Mouse (Mus musculus) hindbrain, embryonic 14.5 days (tissue): ENCODE results near the gene Lad1. TPM values are rescaled to one million over a fixed set of nuclear protein-coding genes. Genes with fewer than 3 reads are reported as not detected.

ENCODE experiments used
- ATAC-seq: fragments of 200-750 bp; cut with Nextera tagmentation; 2 replicates; pipeline ENCODE4 v1.8.0; 2017; ENCODE audit warnings: moderate number of reproducible peaks, mild to moderate bottlenecking, moderate TSS enrichment, moderate library complexity; ENCODE audit not compliant: low FRiP score
- DNase-seq: peaks from one replicate; pipeline ENCODE4 v3.0.0-alpha.2; 2015; ENCODE audit warnings: low spot score
- H3K27ac ChIP-seq: fragments of 300-500 bp; sonication (generic); 2 replicates; pipeline ENCODE4 v1.5.1; 2014; ENCODE audit warnings: mild to moderate bottlenecking, moderate library complexity
- H3K27me3 ChIP-seq: fragments of 300-500 bp; sonication (generic); 2 replicates; pipeline ENCODE4 v1.6.1; 2014; ENCODE audit warnings: mild to moderate bottlenecking, low read length, mixed read lengths; ENCODE audit not compliant: control insufficient read depth, insufficient read depth
- H3K36me3 ChIP-seq: fragments of 300-500 bp; sonication (generic); replicated peaks from 2 replicates; pipeline ENCODE4 v1.6.1; 2014; ENCODE audit not compliant: control insufficient read depth, insufficient read depth
- H3K4me1 ChIP-seq: fragments of 300-500 bp; sonication (generic); replicated peaks from 2 replicates; pipeline ENCODE4 v1.6.1; 2014; ENCODE audit warnings: antibody characterized with exemption, low read length, mixed read lengths; ENCODE audit not compliant: control insufficient read depth, insufficient read depth
- H3K4me2 ChIP-seq: fragments of 300-500 bp; sonication (generic); replicated peaks from 2 replicates; pipeline ENCODE4 v1.6.1; 2014; ENCODE audit warnings: mild to moderate bottlenecking, moderate library complexity
- H3K4me3 ChIP-seq: fragments of 300-500 bp; sonication (generic); replicated peaks from 2 replicates; pipeline ENCODE4 v1.5.1; 2014; ENCODE audit warnings: mild to moderate bottlenecking, low read length
- H3K9ac ChIP-seq: fragments of 300-500 bp; sonication (generic); 2 replicates; pipeline ENCODE4 v1.6.1; 2014
- H3K9me3 ChIP-seq: fragments of 300-500 bp; sonication (generic); 2 replicates; pipeline ENCODE4 v1.6.1; 2016; ENCODE audit warnings: low read length; ENCODE audit not compliant: control insufficient read depth
- WGBS: fragments of 180-500 bp; shearing (Covaris S2); extraction: QIAGEN DNeasy Blood & Tissue Kit; methylation state at CpG from one replicate; pipeline ENCODE4 v1.1.7; 2014; 5-methylcytosine and 5-hydroxymethylcytosine counted together
- polyA plus RNA-seq: library from polyadenylated mRNA; unstranded; fragments of >200 nt; fragmentation: Nextera tagmentation; extraction: Ambion mirVana; gene quantifications from 2 replicates; pipeline ENCODE4 v1.2.1, GENCODE M21; 2014

Gene Lad1
- polyA plus RNA-seq, 1 experiment from 2014 or later, result 0.23 TPM

DNA sequence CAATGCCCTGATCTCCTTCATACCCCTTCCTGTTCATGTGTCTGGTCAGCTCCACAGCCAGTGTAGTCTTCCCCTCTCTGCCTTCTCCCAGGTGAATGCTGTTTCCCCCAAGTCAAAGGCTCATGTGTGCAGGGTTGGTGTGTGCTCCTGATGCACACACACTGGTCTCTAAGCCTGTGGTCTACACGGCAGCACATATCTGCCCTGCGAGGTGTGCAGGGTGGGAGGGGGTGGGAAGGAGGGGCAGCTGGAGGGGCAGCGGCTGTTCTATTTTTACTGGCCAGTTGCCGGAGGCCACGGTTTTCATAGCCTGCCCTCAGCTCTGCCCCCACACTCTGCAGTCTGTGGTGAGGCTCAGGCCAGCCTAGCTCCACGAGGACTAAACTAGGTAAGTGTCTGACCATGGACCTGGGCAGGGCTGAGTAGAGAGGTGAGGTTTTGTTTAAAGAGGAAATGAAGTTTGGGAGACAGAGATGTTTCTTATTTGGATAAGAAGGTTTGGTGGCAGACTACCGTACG, 19.2 kb upstream of the Lad1 start:
- ATAC-seq, result no peak
- Histone ChIP-seq H3K27me3 (0 out of 2 replicates have a peak, but pooled peaks cover 9% of the 10 kb centered on the region), H3K36me3 (no peaks in the 10 kb centered on the region), H3K4me3 (no peak overlapping the region), H3K27ac (no peak overlapping the region), H3K9ac (no peak overlapping the region), H3K4me1 (no peaks in the 10 kb centered on the region), H3K4me2 (no peak overlapping the region), H3K9me3 (no peaks in the 10 kb centered on the region)
- 70% methylated on average over 8 of the region's 8 CpGs for WGBS
- no peak for DNase-seq

DNA sequence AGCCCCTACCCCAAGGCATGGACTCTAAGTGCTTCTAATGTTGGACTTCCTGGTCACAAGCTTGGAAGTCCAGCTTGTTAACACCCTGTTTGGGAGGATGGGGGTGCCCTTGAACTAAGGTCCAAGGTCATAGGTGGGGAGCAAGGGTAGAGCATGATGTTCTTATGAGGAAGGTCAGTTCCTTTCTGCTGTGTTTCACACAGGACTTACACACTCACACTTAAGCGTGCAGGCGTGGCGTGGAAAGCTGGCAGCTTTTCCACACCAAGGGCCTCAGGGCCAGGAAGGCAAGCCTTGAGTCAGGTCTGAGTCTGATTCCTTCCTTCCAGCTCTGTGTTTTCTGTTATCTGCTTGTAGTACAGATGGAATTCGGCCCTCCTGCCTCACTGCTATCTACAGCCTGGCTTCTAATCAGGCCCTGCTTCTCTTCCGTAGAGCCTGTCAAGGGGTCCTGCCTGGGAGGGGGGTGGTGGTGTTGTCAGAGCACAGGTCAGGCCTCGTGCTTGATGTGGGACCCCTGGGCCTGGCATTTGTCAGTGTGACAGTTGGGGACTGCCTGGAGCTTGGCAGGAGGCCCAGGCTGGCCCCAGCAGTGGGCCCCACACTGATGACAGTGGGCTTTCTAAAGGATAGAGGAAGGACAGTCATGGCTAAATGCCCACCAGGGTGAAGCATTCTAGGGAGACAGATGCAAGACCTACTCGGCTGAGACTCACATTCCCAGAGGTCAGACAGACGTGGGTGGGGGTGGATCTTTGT, 18.0 kb upstream of the Lad1 start:
- Histone ChIP-seq H3K27me3 (no peaks in the 10 kb centered on the region), H3K36me3 (no peaks in the 10 kb centered on the region), H3K27ac (no peak overlapping the region), H3K9ac (0 out of 2 replicates have a peak overlapping the region, but pooled peaks have one; percentile 16), H3K4me3 (no peak overlapping the region), H3K4me2 (no peak overlapping the region), H3K9me3 (no peaks in the 10 kb centered on the region), H3K4me1 (no peaks in the 10 kb centered on the region)
- WGBS, result 45% methylated on average over 8 of the region's 8 CpGs
- DNase-seq (no peak), ATAC-seq (peak; percentile 67; the same call in 1 of the 2 replicates)

DNA sequence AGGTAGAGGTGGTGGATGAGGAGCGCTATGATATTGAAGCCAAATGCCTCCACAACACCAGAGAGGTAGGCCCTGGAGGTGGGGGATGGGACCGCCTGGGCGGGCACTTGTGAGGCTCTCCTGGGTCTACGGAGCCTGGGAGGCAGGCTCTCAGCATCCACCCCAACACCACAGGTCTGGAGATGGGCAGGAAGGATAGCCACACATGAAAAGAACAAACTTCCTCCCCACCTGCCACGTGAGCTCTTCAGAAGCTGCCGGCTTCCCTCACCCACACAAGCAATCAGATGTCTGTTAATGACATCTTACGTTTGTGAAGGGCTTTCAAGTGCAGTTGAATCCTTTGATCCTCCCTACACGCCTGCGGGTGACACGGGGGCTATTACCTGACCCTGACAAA, 10.9 kb upstream of the Lad1 start:
- WGBS, result 64% methylated on average over 10 of the region's 10 CpGs
- no peaks in the 10 kb centered on the region for H3K27me3 ChIP-seq
- DNase-seq, result no peak

DNA sequence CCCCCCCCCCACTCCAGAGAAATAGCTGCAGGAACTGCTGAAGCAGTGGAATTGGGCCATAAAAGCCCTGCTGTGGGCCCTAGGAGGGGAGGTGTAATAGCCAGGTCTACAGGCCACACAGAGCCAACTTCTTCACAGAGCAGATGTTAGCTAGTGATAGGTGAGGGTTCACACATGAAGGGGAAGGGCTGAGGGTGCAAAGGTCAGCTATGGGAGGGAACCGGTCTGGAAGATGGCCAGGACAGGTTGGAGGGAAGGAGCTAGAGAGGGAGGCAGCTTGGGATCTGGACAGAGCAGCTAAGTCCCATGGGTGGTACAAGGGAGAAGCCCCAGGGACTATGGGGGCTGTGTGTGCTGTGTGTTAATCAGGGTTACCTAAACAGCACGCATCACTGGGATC, 8.2 kb upstream of the Lad1 start:
- Histone ChIP-seq H3K4me3 (no peak overlapping the region), H3K9ac (no peak overlapping the region), H3K4me2 (no peak overlapping the region), H3K36me3 (no peaks in the 10 kb centered on the region), H3K27me3 (no peaks in the 10 kb centered on the region), H3K4me1 (no peaks in the 10 kb centered on the region), H3K9me3 (no peaks in the 10 kb centered on the region), H3K27ac (no peak overlapping the region)
- WGBS, result 91% methylated on average over 2 of the region's 2 CpGs
- DNase-seq (no peak), ATAC-seq (no peak)

More for the DNA sequence above, 10.9 kb upstream of the Lad1 start:
- ATAC-seq, result no peak
- Histone ChIP-seq H3K9ac (no peak overlapping the region), H3K4me1 (no peaks in the 10 kb centered on the region), H3K4me3 (no peak overlapping the region), H3K4me2 (no peak overlapping the region), H3K27ac (no peak overlapping the region), H3K36me3 (no peaks in the 10 kb centered on the region), H3K9me3 (no peaks in the 10 kb centered on the region)

DNA sequence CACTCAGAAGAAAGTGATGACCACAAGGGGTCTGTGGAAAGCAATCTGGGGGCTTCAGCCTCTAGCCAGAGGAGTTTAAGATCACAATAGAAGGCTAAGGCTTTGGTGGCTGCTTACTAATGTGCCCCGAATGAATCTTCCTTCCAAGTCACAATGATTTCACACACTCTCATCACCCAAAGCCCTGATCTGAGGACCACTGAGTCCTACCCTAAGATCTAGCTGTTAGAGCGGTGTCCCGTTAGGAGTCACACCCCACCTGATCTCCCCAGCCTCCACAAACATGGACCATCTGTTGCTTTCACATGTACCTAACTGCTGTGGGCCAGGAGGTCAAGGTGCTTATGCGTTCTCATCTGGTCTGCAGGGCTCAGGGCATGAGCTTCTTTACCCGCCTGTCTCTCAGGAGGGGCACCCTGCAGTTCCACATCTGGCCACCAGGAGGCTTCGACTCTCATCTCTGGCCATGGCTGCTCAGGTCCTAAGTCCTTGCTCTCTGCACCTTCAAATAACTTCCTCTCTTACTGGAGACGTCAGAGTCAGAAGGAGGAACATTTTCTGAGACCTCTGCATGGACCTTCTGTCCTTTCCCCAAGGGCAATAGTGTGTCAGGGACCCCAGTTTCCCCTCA, 7.3 kb upstream of the Lad1 start:
- 0 out of 2 replicates have a peak, but pooled peaks have one; percentile 64 for ATAC-seq
- Histone ChIP-seq H3K27ac (no peak overlapping the region), H3K27me3 (peaks cover 8% of the 10 kb centered on the region), H3K36me3 (no peaks in the 10 kb centered on the region), H3K4me1 (no peaks in the 10 kb centered on the region), H3K9ac (no peak overlapping the region), H3K4me3 (no peak overlapping the region), H3K9me3 (no peaks in the 10 kb centered on the region), H3K4me2 (no peak overlapping the region)
- DNase-seq, result peak; percentile 84
- WGBS, result 39% methylated on average over 7 of the region's 7 CpGs

DNA sequence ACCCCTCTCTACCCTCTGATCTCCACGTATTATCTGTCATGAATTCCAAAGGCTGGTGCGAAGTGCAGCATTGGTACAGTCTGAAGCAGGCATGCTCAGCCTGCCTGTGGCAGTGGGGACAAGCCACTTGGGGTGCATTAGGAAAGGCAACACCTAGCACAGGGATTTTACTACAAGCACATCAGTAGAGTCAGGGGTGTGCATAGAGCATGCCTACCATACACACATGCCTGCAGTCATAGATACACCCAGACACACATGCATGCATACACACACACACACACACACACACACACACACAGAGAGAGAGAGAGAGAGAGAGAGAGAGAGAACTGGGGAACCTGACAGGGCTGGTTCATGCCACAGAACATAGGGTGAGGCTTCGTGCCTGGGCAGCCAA, 6.2 kb upstream of the Lad1 start:
- Histone ChIP-seq H3K27ac (no peak overlapping the region), H3K9me3 (no peaks in the 10 kb centered on the region), H3K36me3 (no peaks in the 10 kb centered on the region), H3K27me3 (peaks cover 19% of the 10 kb centered on the region), H3K4me1 (no peaks in the 10 kb centered on the region), H3K4me2 (no peak overlapping the region), H3K9ac (no peak overlapping the region), H3K4me3 (no peak overlapping the region)
- ATAC-seq, result 0 out of 2 replicates have a peak, but pooled peaks have one; percentile 18
- no peak for DNase-seq
- 94% methylated on average over 3 of the region's 3 CpGs for WGBS

DNA sequence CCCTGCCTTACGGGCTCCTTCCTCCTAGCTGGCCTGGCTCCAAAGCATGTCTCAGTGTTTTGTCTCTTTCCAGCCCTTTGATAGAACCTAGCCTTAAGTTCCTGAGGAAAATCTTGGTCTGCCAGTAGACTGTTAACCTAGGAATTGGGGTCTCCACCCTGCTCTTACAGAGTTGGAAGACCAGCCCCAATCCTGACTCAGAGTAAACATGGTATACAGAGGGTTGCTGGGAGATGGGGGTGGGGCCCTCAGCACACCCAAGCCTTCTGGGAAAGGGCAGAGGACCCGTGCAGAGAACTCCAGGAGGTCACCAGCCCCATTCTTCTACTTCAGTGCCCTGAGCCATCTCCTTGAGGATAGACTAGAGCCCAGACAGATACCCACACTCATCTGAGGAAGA, 5.8 kb upstream of the Lad1 start:
- ATAC-seq, result no peak
- Histone ChIP-seq H3K9ac (no peak overlapping the region), H3K36me3 (no peaks in the 10 kb centered on the region), H3K9me3 (no peaks in the 10 kb centered on the region), H3K4me3 (no peak overlapping the region), H3K4me1 (no peaks in the 10 kb centered on the region), H3K27me3 (peaks cover 23% of the 10 kb centered on the region), H3K27ac (no peak overlapping the region), H3K4me2 (no peak overlapping the region)
- WGBS, result 46% methylated on average over 2 of the region's 2 CpGs
- DNase-seq, result no peak

DNA sequence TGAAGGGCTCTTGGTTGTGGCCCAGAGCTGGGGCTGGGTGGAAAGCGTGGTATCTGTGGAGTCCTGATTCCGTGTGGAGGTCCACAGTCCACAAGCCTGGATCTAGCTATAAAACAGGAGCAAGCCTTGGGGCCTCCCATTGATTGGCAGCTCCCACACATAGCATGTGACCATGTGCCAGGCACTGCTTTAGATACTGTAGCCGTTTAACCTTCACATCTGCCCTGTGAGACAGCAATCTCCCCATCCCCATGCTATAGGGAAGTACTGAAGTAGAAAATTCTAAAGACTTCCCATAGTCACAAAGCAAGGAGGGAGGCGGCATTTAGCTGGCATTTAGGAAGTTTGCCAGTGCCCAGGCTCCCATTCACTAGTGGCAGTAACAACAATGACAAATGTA, 5.3 kb upstream of the Lad1 start:
- no peak overlapping the region for H3K27ac ChIP-seq
- H3K4me2 ChIP-seq, result no peak overlapping the region
- H3K9me3 ChIP-seq, result no peaks in the 10 kb centered on the region
- DNase-seq (no peak), ATAC-seq (no peak; the same call in 1 of the 2 replicates)
- H3K4me1 ChIP-seq, result peaks cover 2% of the 10 kb centered on the region; the same call in 1 of the 2 replicates
- no peaks in the 10 kb centered on the region for H3K36me3 ChIP-seq
- peaks cover 28% of the 10 kb centered on the region for H3K27me3 ChIP-seq
- H3K4me3 ChIP-seq, result no peak overlapping the region
- H3K9ac ChIP-seq, result no peak overlapping the region
- 59% methylated on average over 4 of the region's 4 CpGs for WGBS

DNA sequence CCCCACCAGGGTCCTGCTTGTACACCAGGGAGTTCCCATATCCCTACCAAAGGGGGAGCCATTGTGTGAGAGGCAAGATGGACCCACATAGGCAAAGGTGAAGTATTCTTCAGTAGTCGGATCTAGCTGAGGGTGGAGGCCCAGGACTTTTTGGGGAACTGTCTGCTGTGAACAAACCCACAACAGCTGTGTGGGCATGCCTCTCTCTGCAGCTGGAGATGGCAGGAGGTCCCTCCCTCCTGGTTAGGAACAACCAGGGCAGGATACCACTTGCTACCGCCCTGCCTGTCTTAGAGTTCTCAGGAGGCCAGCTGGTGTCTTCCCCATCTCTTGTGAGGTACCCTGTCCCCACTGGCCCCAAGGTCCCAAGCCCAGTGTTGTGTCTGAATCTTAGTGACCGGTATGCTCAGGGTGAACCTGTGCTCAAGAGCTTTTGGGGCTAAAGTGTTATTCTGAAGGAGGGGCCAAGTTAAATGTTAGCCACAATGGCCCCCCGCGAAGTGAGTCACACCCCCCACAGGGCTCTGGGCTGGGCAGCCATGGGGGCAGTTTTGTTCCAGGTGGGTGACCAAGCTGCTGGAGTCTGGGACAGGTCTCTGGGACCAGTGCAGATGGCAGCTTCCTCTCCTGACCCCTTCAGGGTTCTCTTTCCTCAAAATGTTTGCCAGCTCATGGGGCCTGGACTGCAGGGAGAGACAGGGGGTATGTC, 4.6 kb upstream of the Lad1 start:
- no peak overlapping the region for H3K4me2 ChIP-seq
- no peak overlapping the region for H3K27ac ChIP-seq
- no peak for DNase-seq
- H3K36me3 ChIP-seq, result no peaks in the 10 kb centered on the region
- H3K27me3 ChIP-seq, result peaks cover 30% of the 10 kb centered on the region
- WGBS, result 83% methylated on average over 5 of the region's 5 CpGs
- H3K9me3 ChIP-seq, result no peaks in the 10 kb centered on the region
- no peak for ATAC-seq
- H3K4me1 ChIP-seq, result peaks cover 10% of the 10 kb centered on the region
- H3K9ac ChIP-seq, result no peak overlapping the region
- H3K4me3 ChIP-seq, result no peak overlapping the region
